Mouse (Mus musculus) brain, embryonic 14.5 days (tissue): ENCODE results near the gene Fads2.

Experiments
- CTCF ChIP-seq: fragments of 200-500 bp; IDR thresholded peaks from 2 replicates; pipeline ENCODE4 v1.5.1; 2012; ENCODE audit warnings: inconsistent platforms, mild to moderate bottlenecking, moderate library complexity, borderline replicate concordance; ENCODE audit not compliant: insufficient read depth, insufficient read length; ENCODE audit errors: extremely low read depth
- POLR2A ChIP-seq: fragments of 200-500 bp; IDR thresholded peaks from 2 replicates; pipeline ENCODE4 v1.6.1; 2012; ENCODE audit warnings: mild to moderate bottlenecking, inconsistent platforms, borderline replicate concordance; ENCODE audit not compliant: poor library complexity, insufficient read depth, insufficient read length, severe bottlenecking; ENCODE audit errors: extremely low read depth

DNA sequence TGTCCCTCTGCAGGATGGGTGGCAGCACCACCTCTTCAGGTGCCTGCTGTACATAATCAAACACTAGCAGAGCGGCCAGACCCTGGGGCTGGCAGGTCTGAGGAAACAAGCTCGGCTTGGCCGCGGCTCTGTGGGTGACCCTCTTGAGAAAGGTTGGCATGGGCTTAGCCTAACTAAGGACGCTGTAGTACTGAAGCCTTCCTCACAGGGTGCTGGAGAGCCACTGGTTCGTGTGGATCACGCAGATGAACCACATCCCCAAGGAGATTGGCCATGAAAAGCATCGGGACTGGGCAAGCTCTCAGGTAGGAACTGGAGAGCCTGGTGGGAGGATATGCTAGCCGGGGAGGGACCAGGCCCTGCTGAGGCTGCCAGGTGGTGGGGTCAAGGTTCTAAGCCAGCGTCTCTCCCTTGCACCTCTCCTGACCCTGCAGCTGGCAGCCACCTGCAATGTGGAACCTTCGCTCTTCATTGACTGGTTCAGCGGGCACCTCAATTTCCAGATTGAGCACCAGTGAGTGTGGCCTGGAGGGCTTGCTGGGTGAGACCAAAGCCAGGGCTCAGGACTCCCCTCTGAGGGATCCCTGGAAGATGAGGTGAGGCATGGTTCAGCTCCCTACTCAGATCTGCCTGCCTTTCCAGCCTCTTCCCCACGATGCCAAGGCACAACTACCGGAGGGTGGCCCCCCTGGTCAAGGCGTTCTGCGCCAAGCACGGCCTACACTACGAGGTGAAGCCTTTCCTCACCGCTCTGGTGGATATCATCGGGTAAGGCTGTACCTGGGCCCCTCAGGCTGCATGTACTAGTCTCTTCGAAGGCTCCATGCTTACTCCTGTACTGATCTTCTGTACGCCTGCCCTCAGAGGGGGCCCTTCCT, 45.5 kb downstream of the Fads2 start:
- TF ChIP-seq CTCF (no peak), POLR2A (no peak)
